Mouse (Mus musculus): ENCODE data around the gene Cideb.

DNA sequence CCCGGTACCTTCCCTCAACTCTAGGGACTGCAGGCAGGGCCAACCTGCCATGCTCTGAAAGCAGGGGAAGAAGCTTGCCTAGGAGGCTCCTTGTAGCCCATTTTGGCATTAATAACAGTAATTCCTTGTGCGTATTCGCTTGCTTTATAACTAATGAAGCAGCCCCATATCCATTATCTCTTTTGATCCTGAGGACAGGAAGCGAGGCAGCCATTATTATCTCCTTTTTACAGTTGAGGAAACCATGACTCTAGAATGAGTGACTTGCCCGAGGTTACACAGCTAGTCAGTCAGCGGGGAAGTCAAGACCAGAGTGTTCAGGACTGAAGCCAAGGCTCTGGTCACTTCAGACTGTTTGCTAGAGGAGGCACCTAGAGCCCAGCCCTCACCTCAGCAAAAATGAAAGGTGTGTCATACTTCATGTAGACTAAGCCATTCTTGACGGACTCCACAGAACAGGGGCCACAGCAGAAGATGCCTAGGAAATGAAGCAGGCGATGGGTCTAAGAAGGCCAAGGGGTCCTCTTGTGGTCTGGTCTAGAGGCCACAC, 52.1 kb downstream of the Cideb start:
- TF ChIP-seq CTCF (conservative IDR thresholded peaks at IDR 0.05; ENCODE audit: low read length) = no peak
- TF ChIP-seq POU5F1 (IDR thresholded peaks at IDR 0.05; ENCODE audit: borderline replicate concordance, low read length) = no peak
